Mouse (Mus musculus) C2C12 (cell line): ENCODE results near the gene Aip. TPM values are rescaled to one million over a fixed set of nuclear protein-coding genes. Genes with fewer than 3 reads are reported as not detected.

Source experiments
- H3K27me3 ChIP-seq: one replicate; pipeline ENCODE4 v1.6.1; 2011; ENCODE audit not compliant: control insufficient read depth, insufficient read depth, insufficient read length
- H3K36me3 ChIP-seq: one replicate; pipeline ENCODE4 v1.6.1; 2011; ENCODE audit not compliant: control insufficient read depth, insufficient read depth
- H3K4me3 ChIP-seq: one replicate; pipeline ENCODE4 v1.5.1; 2011; ENCODE audit warnings: mild to moderate bottlenecking, control low read depth; ENCODE audit not compliant: poor library complexity, insufficient read depth, severe bottlenecking
- H3K79me2 ChIP-seq: one replicate; pipeline ENCODE4 v1.6.1; 2011; ENCODE audit not compliant: control insufficient read depth, insufficient read depth
- H3K79me3 ChIP-seq: one replicate; pipeline ENCODE4 v1.6.1; 2011; ENCODE audit warnings: low read depth, control low read depth
- H3ac ChIP-seq: one replicate; pipeline ENCODE3; 2011; ENCODE audit warnings: low read depth; ENCODE audit not compliant: control insufficient read depth, insufficient read length
- CEBPB ChIP-seq: IDR thresholded peaks from one replicate; pipeline ENCODE4 v1.6.1; 2011; ENCODE audit warnings: low read depth, mild to moderate bottlenecking, control low read depth, moderate library complexity
- CTCF ChIP-seq: IDR thresholded peaks from one replicate; pipeline ENCODE4 v1.5.1; 2011; ENCODE audit not compliant: control insufficient read depth, insufficient read depth, insufficient read length
- FOSL1 ChIP-seq: IDR thresholded peaks from one replicate; pipeline ENCODE4 v1.8.0; 2011; ENCODE audit warnings: mild to moderate bottlenecking, low read length; ENCODE audit not compliant: poor library complexity, insufficient read depth, severe bottlenecking
- MAX ChIP-seq: IDR thresholded peaks from one replicate; pipeline ENCODE4 v1.6.1; 2011; ENCODE audit warnings: mild to moderate bottlenecking, control low read depth
- MYOD1 ChIP-seq: IDR thresholded peaks from one replicate; pipeline ENCODE4 v1.6.1; 2011; ENCODE audit warnings: low read depth; ENCODE audit not compliant: control insufficient read depth, insufficient read length
- MYOG ChIP-seq: IDR thresholded peaks from one replicate; pipeline ENCODE4 v1.6.1; 2011; ENCODE audit not compliant: control insufficient read depth, insufficient read length; ENCODE audit errors: extremely low read depth
- USF1 ChIP-seq: IDR thresholded peaks from one replicate; pipeline ENCODE4 v1.6.1; 2011; ENCODE audit warnings: low read depth, mild to moderate bottlenecking, control low read depth, moderate library complexity
- polyA plus RNA-seq: library from polyadenylated mRNA; unstranded; fragments of >200 nt; fragmentation: generic; extraction: Trizol; gene quantifications from one replicate; pipeline ENCODE4 v1.2.1, GENCODE M21; 2012; ENCODE audit warnings: missing spikeins

Aip gene
- polyA plus RNA-seq, 1 experiment = 208 TPM

GRCm38 (mm10) chr19:4154437-4155222, 29.0 kb upstream of the Aip start:
- H3K79me2 ChIP-seq = peaks cover 17% of the 10 kb centered on the region
- no peak overlapping the region for H3K4me3 ChIP-seq
- no peak overlapping the region for H3ac ChIP-seq
- H3K27me3 ChIP-seq = no peaks in the 10 kb centered on the region
- peaks cover 5% of the 10 kb centered on the region for H3K79me3 ChIP-seq
- H3K36me3 ChIP-seq = peaks cover 37% of the 10 kb centered on the region
- TF ChIP-seq MAX (no peak), MYOD1 (no peak), FOSL1 (no peak), MYOG (no peak), CEBPB (no peak), USF1 (no peak), CTCF (no peak)

- no peaks in the 10 kb centered on the region for H3K27me3 ChIP-seq
- H3K4me3 ChIP-seq = no peak within 1 kb of the TSS
- H3K79me2 ChIP-seq = peaks cover 28% of the 10 kb centered on the region
- TF ChIP-seq CTCF (no peak), CEBPB (no peak), FOSL1 (no peak), MYOG (no peak), MYOD1 (no peak), MAX (no peak), USF1 (no peak)
- H3K79me3 ChIP-seq = peaks cover 15% of the 10 kb centered on the region
- H3ac ChIP-seq = no peak within 1 kb of the TSS
- peaks cover 32% of the 10 kb centered on the region for H3K36me3 ChIP-seq
These were observed 27.6 kb upstream of the Aip start, which contains the start of gene Ptprcap for GRCm38 (mm10) chr19:4153232-4153654. TSS of gene Ptprcap (plus strand) at chr19:4153604.

GRCm38 (mm10) chr19:4152445-4153231, 27.0 kb upstream of the Aip start:
- Histone ChIP-seq H3K27me3 (no peaks in the 10 kb centered on the region), H3K79me2 (peaks cover 28% of the 10 kb centered on the region), H3K4me3 (no peak overlapping the region), H3K36me3 (peaks cover 32% of the 10 kb centered on the region), H3ac (no peak overlapping the region), H3K79me3 (peaks cover 15% of the 10 kb centered on the region)
- TF ChIP-seq FOSL1 = no peak
- no peak for TF ChIP-seq USF1

- H3K4me3 ChIP-seq = no peak overlapping the region
- H3K27me3 ChIP-seq = no peaks in the 10 kb centered on the region
- H3K79me2 ChIP-seq = peaks cover 28% of the 10 kb centered on the region
- H3ac ChIP-seq = no peak overlapping the region
- H3K79me3 ChIP-seq = peaks cover 15% of the 10 kb centered on the region
- H3K36me3 ChIP-seq = peaks cover 32% of the 10 kb centered on the region
- TF ChIP-seq FOSL1 = no peak
- TF ChIP-seq CEBPB = no peak
- TF ChIP-seq MYOG = no peak
- no peak for TF ChIP-seq MYOD1
- TF ChIP-seq CTCF = no peak
- TF ChIP-seq USF1 = no peak
- no peak for TF ChIP-seq MAX
These were observed 26.2 kb upstream of the Aip start for GRCm38 (mm10) chr19:4151898-4152297.

GRCm38 (mm10) chr19:4151488-4151860, 25.8 kb upstream of the Aip start:
- TF ChIP-seq MAX = no peak

More at GRCm38 (mm10) chr19:4151488-4151860, 25.8 kb upstream of the Aip start:
- Histone ChIP-seq H3K36me3 (peaks cover 32% of the 10 kb centered on the region), H3K27me3 (no peaks in the 10 kb centered on the region), H3K79me3 (peaks cover 15% of the 10 kb centered on the region), H3K4me3 (no peak overlapping the region), H3K79me2 (peaks cover 28% of the 10 kb centered on the region), H3ac (no peak overlapping the region)
